ENCODE assay signal across 11 mouse cellular contexts in the genomic region with DNA sequence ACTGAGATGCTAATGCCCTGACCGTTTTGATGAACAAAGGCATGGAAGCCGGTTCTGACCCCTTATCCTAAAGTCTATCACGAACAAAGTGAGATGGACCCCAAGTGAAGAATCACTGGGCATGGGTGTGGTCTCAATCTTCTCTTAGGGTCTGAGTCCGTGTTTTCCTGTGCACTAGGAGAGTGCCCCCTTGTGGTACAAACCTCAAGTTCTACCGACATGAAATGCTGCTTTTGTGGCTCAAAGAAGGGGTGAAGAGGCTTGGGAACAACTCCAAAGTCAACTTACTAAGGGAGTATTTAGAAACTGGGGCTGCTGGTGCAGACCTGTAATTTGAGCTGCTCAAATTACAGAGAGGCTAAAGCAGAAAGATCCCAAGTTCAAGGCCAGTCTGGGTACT. TPM values are rescaled to one million over a fixed set of nuclear protein-coding genes. Genes with fewer than 3 reads are reported as not detected.
DNase-seq lines count a peak whose midpoint lies in the region; ATAC-seq and TF ChIP-seq lines count a peak whose summit lies in the region.
"Had no signal": no experiment of that assay in that cellular context is flagged by ENCODE, and none has a peak within 500 bp of the region (broad histone marks: within the 10 kb centered on the region; RNA-seq: fewer than 3 reads in every experiment).

No protein-coding gene starts in this region.

- no peak for ATAC-seq in heart, embryonic 12.5 days (ENCODE audit: insufficient number of reproducible peaks, low FRiP score)

- no peak overlapping the region for H3K27ac ChIP-seq in heart, adult 2 months
- no peak overlapping the region for H3K27ac ChIP-seq in heart, embryonic 12.5 days (ENCODE audit: poor library complexity, severe bottlenecking)
- H3K27ac ChIP-seq in bone marrow, adult 2 months (ENCODE audit: control insufficient read depth, insufficient read depth, low read depth, low read length, poor library complexity) = no peak overlapping the region
- no peak overlapping the region for H3K27ac ChIP-seq in limb, embryonic 10.5 days
- H3K27ac ChIP-seq: forebrain, embryonic 10.5 days; limb, embryonic 15.5 days had no signal

- H3K4me1 ChIP-seq in heart, adult 2 months (ENCODE audit: control insufficient read depth, insufficient read depth, low read length) = no peaks in the 10 kb centered on the region
- no peaks in the 10 kb centered on the region for H3K4me1 ChIP-seq in heart, embryonic 12.5 days (replicated peaks)
- no peaks in the 10 kb centered on the region for H3K4me1 ChIP-seq in bone marrow, adult 2 months (ENCODE audit: control insufficient read depth, insufficient read depth, low read length)
- peaks cover 9% of the 10 kb centered on the region; the same call in 1 of the 2 replicates for H3K4me1 ChIP-seq in limb, embryonic 10.5 days
- H3K4me1 ChIP-seq: limb, embryonic 15.5 days had no signal

- peak; percentile 77 for TF ChIP-seq CTCF in heart, adult 2 months (IDR thresholded peaks at IDR 0.05)
- peak; percentile 31; the same call in 1 of the 2 replicates for TF ChIP-seq CTCF in bone marrow, adult 2 months (IDR thresholded peaks at IDR 0.05; ENCODE audit: control insufficient read depth, insufficient read depth, low read length)

- no peaks in the 10 kb centered on the region for H3K36me3 ChIP-seq in heart, adult 2 months (ENCODE audit: control insufficient read depth, insufficient read depth, low read length)
- no peaks in the 10 kb centered on the region for H3K36me3 ChIP-seq in heart, embryonic 12.5 days
- H3K36me3 ChIP-seq in limb, embryonic 10.5 days = no peaks in the 10 kb centered on the region
- H3K36me3 ChIP-seq: forebrain, embryonic 10.5 days; limb, embryonic 15.5 days had no signal

- no peaks in the 10 kb centered on the region for H3K79me2 ChIP-seq in heart, adult 2 months (replicated peaks; ENCODE audit: control insufficient read depth, insufficient read depth, low read length)

- WGBS in heart, adult 2 months = 35% methylated on average over 5 of the region's 5 CpGs
- WGBS in heart, embryonic 12.5 days = 43% methylated on average over 5 of the region's 5 CpGs
- WGBS in bone marrow, adult 2 months = 36% methylated on average over 5 of the region's 5 CpGs
- 48% methylated on average over 5 of the region's 5 CpGs for WGBS in limb, embryonic 10.5 days

- no peaks in the 10 kb centered on the region for H3K9me3 ChIP-seq in heart, embryonic 12.5 days (replicated peaks)
- H3K9me3 ChIP-seq in limb, embryonic 10.5 days (replicated peaks) = no peaks in the 10 kb centered on the region
- H3K9me3 ChIP-seq: forebrain, embryonic 10.5 days; limb, embryonic 15.5 days had no signal

- no peak for TF ChIP-seq EP300 in heart, adult 2 months (IDR thresholded peaks at IDR 0.05; ENCODE audit: insufficient read depth, low read depth, low read length)

- H3K4me3 ChIP-seq in heart, adult 2 months = no peak overlapping the region
- no peak overlapping the region for H3K4me3 ChIP-seq in heart, embryonic 12.5 days
- no peak overlapping the region for H3K4me3 ChIP-seq in bone marrow, adult 2 months (replicated peaks; ENCODE audit: control insufficient read depth, low read depth, low read length)
- no peak overlapping the region for H3K4me3 ChIP-seq in limb, embryonic 10.5 days
- H3K4me3 ChIP-seq: forebrain, embryonic 10.5 days; limb, embryonic 15.5 days had no signal

- no peak overlapping the region for H3K9ac ChIP-seq in heart, adult 2 months (ENCODE audit: low read depth, low read length)
- no peak overlapping the region for H3K9ac ChIP-seq in heart, embryonic 12.5 days
- H3K9ac ChIP-seq: limb, embryonic 15.5 days had no signal

- intact Hi-C loops in heart, adult 2 months (cut with DNase I) = loop anchor here (1.0 kb wide), 1 partner anchor 156 kb away; no protein-coding TSS in a partner anchor

- H3K27me3 ChIP-seq in heart, adult 2 months (ENCODE audit: control insufficient read depth, insufficient read depth, low read length) = no peaks in the 10 kb centered on the region
- H3K27me3 ChIP-seq in heart, embryonic 12.5 days (replicated peaks) = peaks cover 9% of the 10 kb centered on the region
- H3K27me3 ChIP-seq in limb, embryonic 10.5 days (ENCODE audit: low read depth, poor library complexity, severe bottlenecking) = no peaks in the 10 kb centered on the region
- H3K27me3 ChIP-seq: limb, embryonic 15.5 days had no signal

- H3K4me2 ChIP-seq in heart, embryonic 12.5 days = no peak overlapping the region
- H3K4me2 ChIP-seq: limb, embryonic 15.5 days had no signal

- peak in 1 of 2 experiments; percentile 21 for DNase-seq in heart, adult 2 months
- DNase-seq in 416B (ENCODE audit: low read depth) = peak; percentile 12
- peak; percentile 34 for DNase-seq in limb, embryonic 10.5 days (ENCODE audit: low spot score)
- no peak for DNase-seq in spleen, adult 12 weeks (ENCODE audit: low spot score)
- DNase-seq in gastrocnemius, postnatal 4 days (ENCODE audit: low spot score in 2 of 2) = no peak
- no peak for DNase-seq in right cerebral cortex, postnatal 36 days (ENCODE audit: low spot score in 2 of 2)

- TF ChIP-seq POLR2A in heart, adult 2 months (IDR thresholded peaks at IDR 0.05; ENCODE audit: insufficient read depth, low read depth, low read length) = no peak
- no peak for TF ChIP-seq POLR2A in bone marrow, adult 2 months (IDR thresholded peaks at IDR 0.05; ENCODE audit: borderline replicate concordance, control insufficient read depth, low read depth, low read length)

RNA-seq across cellular contexts. Expression of a gene that starts 6.3 kb away (rescaled TPM):
- not detected for total RNA-seq in heart, adult 2 months (2021)
- polyA plus RNA-seq in heart, adult 2 months (2012; rRNA removed) = 0.29 TPM in 1 of 2 replicates, not detected in the other
- polyA plus RNA-seq in heart, embryonic 12.5 days (2016; fragmentation: Nextera tagmentation; extraction: Ambion mirVana) = not detected in 2 replicates
- not detected in 2 replicates for polyA plus RNA-seq in bone marrow, adult 2 months (2011; ENCODE audit: insufficient read depth, insufficient read length, low replicate concordance, missing spikeins)
- polyA plus RNA-seq in limb, embryonic 10.5 days (2016; fragmentation: Nextera tagmentation; extraction: Ambion mirVana) = not detected in 2 replicates
- total RNA-seq in gastrocnemius, postnatal 4 days (2021) = not detected
- polyA plus RNA-seq: forebrain, embryonic 10.5 days; limb, embryonic 15.5 days; neural tube, embryonic 14.5 days had no signal

RNA-seq across cellular contexts. Expression of a gene that starts 41.9 kb away (rescaled TPM):
- total RNA-seq in heart, adult 2 months (2021) = 10 to 100 TPM; 11.2 to 12.8 TPM
- polyA plus RNA-seq in heart, adult 2 months (2012; rRNA removed) = 29.3 and 34.9 TPM in 2 replicates
- polyA plus RNA-seq in heart, embryonic 12.5 days (2016; fragmentation: Nextera tagmentation; extraction: Ambion mirVana) = 99.1 and 101 TPM in 2 replicates
- polyA plus RNA-seq in bone marrow, adult 2 months (2011; ENCODE audit: insufficient read depth, insufficient read length, low replicate concordance, missing spikeins) = 0.92 and 3.6 TPM in 2 replicates
- polyA plus RNA-seq in limb, embryonic 10.5 days (2016; fragmentation: Nextera tagmentation; extraction: Ambion mirVana) = 138 and 145 TPM in 2 replicates
- total RNA-seq in gastrocnemius, postnatal 4 days (2021) = 10 to 100 TPM; 13.5 to 13.7 TPM

Comparison
In these comparisons a context has a peak if more than half of its experiments do, and no peak if none do; other contexts are left out.
1. DNase-seq: peak in 416B (single experiment) and limb, embryonic 10.5 days (single experiment); none in spleen, adult 12 weeks (single experiment), gastrocnemius, postnatal 4 days (0 of 2) and right cerebral cortex, postnatal 36 days (0 of 2).